Mouse (Mus musculus): Measurements from ENCODE around the gene Defb43. TPM values are rescaled to one million over a fixed set of nuclear protein-coding genes. Genes with fewer than 3 reads are reported as not detected.

The Defb43 gene
- polyA plus RNA-seq, 1 experiment, result not detected

GRCm38 (mm10) chr14:63049910-63050370, 38.4 kb downstream of the Defb43 start, which contains the start of gene Defb30:
TSS of gene Defb30 (minus strand) at chr14:63049960.
- no peak within 1 kb of the TSS for H3K4me3 ChIP-seq (replicated peaks; ENCODE audit: insufficient read depth, low read depth, low read length)
- WGBS, result 59% methylated on average over 11 of the region's 14 CpGs
- no peak within 1 kb of the TSS for H3K27ac ChIP-seq (ENCODE audit: insufficient read depth, low read length)
- no peak for DNase-seq
- H3K4me1 ChIP-seq (ENCODE audit: control insufficient read depth, insufficient read depth, low read length), result peaks cover 3% of the 10 kb centered on the region; the same call in 1 of the 2 replicates
- no peaks in the 10 kb centered on the region for H3K27me3 ChIP-seq (ENCODE audit: control insufficient read depth, insufficient read depth, low read length)
- TF ChIP-seq CTCF (IDR thresholded peaks at IDR 0.05; ENCODE audit: borderline replicate concordance, insufficient read depth, low read depth, low read length), result no peak
- no peak for TF ChIP-seq POLR2A (IDR thresholded peaks at IDR 0.05; ENCODE audit: borderline replicate concordance, insufficient read depth, low read length)

GRCm38 (mm10) chr14:63050769-63051168, 39.2 kb downstream of the Defb43 start:
- peak; percentile 35 to 51 for DNase-seq
- Histone ChIP-seq H3K27me3 (ENCODE audit: control insufficient read depth, insufficient read depth, low read length) (no peaks in the 10 kb centered on the region), H3K27ac (ENCODE audit: insufficient read depth, low read length) (no peak overlapping the region), H3K4me1 (ENCODE audit: control insufficient read depth, insufficient read depth, low read length) (peaks cover 3% of the 10 kb centered on the region; the same call in 1 of the 2 replicates), H3K4me3 (replicated peaks; ENCODE audit: insufficient read depth, low read depth, low read length) (no peak overlapping the region)
- WGBS, result 39% methylated on average over 5 of the region's 5 CpGs
- TF ChIP-seq POLR2A (IDR thresholded peaks at IDR 0.05; ENCODE audit: borderline replicate concordance, insufficient read depth, low read length) (no peak), CTCF (IDR thresholded peaks at IDR 0.05; ENCODE audit: borderline replicate concordance, insufficient read depth, low read depth, low read length) (peak; percentile 49; the same call in 1 of the 2 replicates)

- peak; percentile 86 to 95 for DNase-seq
- peak overlapping the region; percentile 23; the same call in 1 of the 2 replicates for H3K27ac ChIP-seq (ENCODE audit: insufficient read depth, low read length)
- H3K4me1 ChIP-seq (ENCODE audit: control insufficient read depth, insufficient read depth, low read length), result peaks cover 3% of the 10 kb centered on the region; the same call in 1 of the 2 replicates
- H3K27me3 ChIP-seq (ENCODE audit: control insufficient read depth, insufficient read depth, low read length), result no peaks in the 10 kb centered on the region
- WGBS, result 2% methylated on average over 6 of the region's 6 CpGs
- peak overlapping the region; percentile 4 for H3K4me3 ChIP-seq (replicated peaks; ENCODE audit: insufficient read depth, low read depth, low read length)
- TF ChIP-seq POLR2A (IDR thresholded peaks at IDR 0.05; ENCODE audit: borderline replicate concordance, insufficient read depth, low read length), result peak; percentile 17; the same call in 1 of the 2 replicates
- TF ChIP-seq CTCF (IDR thresholded peaks at IDR 0.05; ENCODE audit: borderline replicate concordance, insufficient read depth, low read depth, low read length), result peak; percentile 33; the same call in 1 of the 2 replicates
Measured at GRCm38 (mm10) chr14:63054729-63055128, 43.2 kb downstream of the Defb43 start.

GRCm38 (mm10) chr14:63060361-63060760, 48.8 kb downstream of the Defb43 start:
- H3K4me3 ChIP-seq (replicated peaks; ENCODE audit: insufficient read depth, low read depth, low read length), result no peak overlapping the region
- 0 out of 2 replicates have a peak, but pooled peaks cover 2% of the 10 kb centered on the region for H3K4me1 ChIP-seq (ENCODE audit: control insufficient read depth, insufficient read depth, low read length)
- no peak overlapping the region for H3K27ac ChIP-seq (ENCODE audit: insufficient read depth, low read length)
- 19% methylated on average over 10 of the region's 10 CpGs for WGBS
- TF ChIP-seq CTCF (IDR thresholded peaks at IDR 0.05; ENCODE audit: borderline replicate concordance, insufficient read depth, low read depth, low read length), result no peak
- H3K27me3 ChIP-seq (ENCODE audit: control insufficient read depth, insufficient read depth, low read length), result no peaks in the 10 kb centered on the region
- no peak for DNase-seq

- WGBS, result 100% methylated on average over 2 of the region's 2 CpGs
- Histone ChIP-seq H3K4me1 (ENCODE audit: control insufficient read depth, insufficient read depth, low read length) (peaks cover 6% of the 10 kb centered on the region; the same call in 1 of the 2 replicates), H3K27me3 (ENCODE audit: control insufficient read depth, insufficient read depth, low read length) (no peaks in the 10 kb centered on the region), H3K27ac (ENCODE audit: insufficient read depth, low read length) (no peak overlapping the region), H3K4me3 (replicated peaks; ENCODE audit: insufficient read depth, low read depth, low read length) (no peak overlapping the region)
- no peak for DNase-seq
- TF ChIP-seq CTCF (IDR thresholded peaks at IDR 0.05; ENCODE audit: borderline replicate concordance, insufficient read depth, low read depth, low read length), result no peak
- TF ChIP-seq POLR2A (IDR thresholded peaks at IDR 0.05; ENCODE audit: borderline replicate concordance, insufficient read depth, low read length), result no peak
Measured at GRCm38 (mm10) chr14:63062184-63062583, 50.6 kb downstream of the Defb43 start.

GRCm38 (mm10) chr14:63065391-63065790, 53.8 kb downstream of the Defb43 start:
- TF ChIP-seq CTCF (IDR thresholded peaks at IDR 0.05; ENCODE audit: borderline replicate concordance, insufficient read depth, low read depth, low read length) (no peak), POLR2A (IDR thresholded peaks at IDR 0.05; ENCODE audit: borderline replicate concordance, insufficient read depth, low read length) (no peak)
- Histone ChIP-seq H3K4me3 (replicated peaks; ENCODE audit: insufficient read depth, low read depth, low read length) (no peak overlapping the region), H3K27me3 (ENCODE audit: control insufficient read depth, insufficient read depth, low read length) (no peaks in the 10 kb centered on the region), H3K4me1 (ENCODE audit: control insufficient read depth, insufficient read depth, low read length) (peaks cover 4% of the 10 kb centered on the region; the same call in 1 of the 2 replicates), H3K27ac (ENCODE audit: insufficient read depth, low read length) (no peak overlapping the region)
- no peak for DNase-seq
- WGBS, result 78% methylated on average over 5 of the region's 5 CpGs

GRCm38 (mm10) chr14:63066630-63067310, 55.2 kb downstream of the Defb43 start:
- H3K4me1 ChIP-seq (ENCODE audit: control insufficient read depth, insufficient read depth, low read length), result peaks cover 4% of the 10 kb centered on the region; the same call in 1 of the 2 replicates
- TF ChIP-seq CTCF (IDR thresholded peaks at IDR 0.05; ENCODE audit: borderline replicate concordance, insufficient read depth, low read depth, low read length), result peak; percentile 68
- TF ChIP-seq POLR2A (IDR thresholded peaks at IDR 0.05; ENCODE audit: borderline replicate concordance, insufficient read depth, low read length), result no peak
- peak overlapping the region; percentile 21 for H3K4me3 ChIP-seq (replicated peaks; ENCODE audit: insufficient read depth, low read depth, low read length)
- H3K27ac ChIP-seq (ENCODE audit: insufficient read depth, low read length), result no peak overlapping the region
- WGBS, result 21% methylated on average over 16 of the region's 16 CpGs
- H3K27me3 ChIP-seq (ENCODE audit: control insufficient read depth, insufficient read depth, low read length), result no peaks in the 10 kb centered on the region
- peak; percentile 41 to 70 for DNase-seq

Other genes with a start within 250 kb of the Defb43 start
- 15.1 and 15.8 TPM in 2 replicates for gene Wdfy2, start 174.1 kb upstream of the Defb43 start, polyA plus RNA-seq (2012; rRNA removed)
- gene Defb48, start 27.3 kb upstream of the Defb43 start, polyA plus RNA-seq (2012; rRNA removed), result not detected in 2 replicates
- gene Defb47, start 13.7 kb upstream of the Defb43 start, polyA plus RNA-seq (2012; rRNA removed), result 1.4 and 2.6 TPM in 2 replicates
- gene Defb42, start 35.2 kb downstream of the Defb43 start, polyA plus RNA-seq (2012; rRNA removed), result 6.5 and 8.1 TPM in 2 replicates
- gene Defb30, start 38.2 kb downstream of the Defb43 start, polyA plus RNA-seq (2012; rRNA removed), result not detected in 2 replicates

All from cerebellum, adult 2 months (tissue).